Mouse (Mus musculus): ENCODE measurements around the gene Amh.

Gene Amh

DNA sequence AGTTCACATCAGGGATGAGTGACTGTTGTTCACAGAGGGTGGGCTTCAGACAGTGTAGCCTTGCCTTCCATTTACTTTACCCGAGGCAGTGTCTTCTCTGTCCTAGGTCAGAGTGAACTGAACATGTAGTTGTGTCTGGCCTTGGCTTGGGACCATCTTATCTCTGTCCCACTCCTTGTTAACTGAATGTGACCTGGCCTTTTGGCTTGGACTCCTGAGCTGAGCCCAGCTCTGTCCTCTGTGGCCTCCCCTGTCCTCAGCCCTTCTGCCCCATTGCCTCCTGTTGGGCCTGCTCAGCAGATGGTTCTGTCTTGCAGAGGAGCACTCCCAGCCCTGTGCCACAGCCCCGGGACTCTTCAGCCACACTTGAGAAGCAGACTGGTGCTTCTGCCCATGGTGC lies 17.5 kb upstream of the Amh start:
- no peak for DNase-seq

DNA sequence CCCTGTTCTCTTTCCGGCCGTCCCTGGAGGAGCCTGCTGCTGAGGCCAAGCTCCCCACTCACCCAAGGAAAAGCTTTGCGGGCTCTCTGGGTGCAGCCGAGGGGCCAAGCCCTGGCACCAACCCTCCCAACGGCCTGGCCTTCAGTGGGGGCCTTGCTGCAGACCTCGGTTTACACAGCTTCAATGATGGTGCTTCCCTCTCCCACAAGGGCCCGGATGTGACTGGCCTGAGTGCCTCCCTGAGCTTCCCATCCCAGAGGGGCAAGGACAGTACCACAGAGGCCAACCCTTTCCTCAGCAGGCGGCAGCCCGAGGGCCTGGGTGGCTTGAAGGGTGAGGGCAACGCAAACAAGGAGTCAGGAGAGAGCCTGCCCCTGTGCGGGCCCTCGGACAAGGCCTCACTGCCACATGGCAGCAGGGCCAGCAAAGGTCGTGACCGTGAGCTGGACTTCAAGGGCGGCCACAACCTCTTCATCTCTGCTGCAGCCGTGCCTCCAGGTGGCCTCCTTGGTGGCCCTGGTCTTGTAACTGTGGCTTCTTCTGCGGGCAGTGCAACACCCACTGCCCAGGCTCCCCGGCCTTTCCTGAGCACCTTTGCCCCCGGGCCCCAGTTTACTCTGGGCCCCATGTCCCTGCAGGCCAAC lies 14.2 kb upstream of the Amh start:
- DNase-seq, result no peak

DNA sequence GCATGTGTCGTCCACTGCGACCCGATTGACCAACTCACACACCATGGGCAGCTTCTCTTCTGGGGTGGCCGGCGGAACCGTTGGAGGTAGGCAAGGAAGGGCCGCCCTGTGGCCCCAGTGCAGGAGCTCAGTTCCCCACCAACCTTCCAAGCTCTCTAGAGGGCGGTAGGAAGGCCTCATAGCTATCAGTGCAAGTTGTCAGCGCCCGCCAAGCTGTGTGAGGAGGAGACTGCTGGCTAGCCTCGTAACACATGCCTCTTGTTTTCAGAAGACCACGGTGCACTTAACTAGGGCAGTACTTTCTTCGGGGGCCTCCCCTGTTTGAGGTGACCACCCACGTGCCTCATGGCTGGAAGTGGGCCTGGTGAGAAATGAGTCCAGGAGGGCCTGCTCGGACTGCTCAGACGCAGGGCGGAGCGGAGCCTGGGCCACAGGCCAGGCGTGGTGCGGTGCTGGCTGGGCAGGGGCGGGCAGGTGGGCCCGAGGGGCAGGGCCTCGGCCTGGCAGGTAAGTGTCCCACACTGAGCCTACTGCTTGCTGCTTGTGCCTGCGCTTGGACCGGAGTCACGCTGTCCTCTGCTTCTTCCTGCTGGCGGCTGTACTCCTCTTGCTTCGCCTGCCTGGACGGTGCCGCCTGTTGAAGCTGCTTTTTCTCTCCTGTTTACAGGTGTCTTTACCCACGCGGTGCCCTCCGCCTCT lies 13.4 kb upstream of the Amh start:
- DNase-seq, result no peak

DNA sequence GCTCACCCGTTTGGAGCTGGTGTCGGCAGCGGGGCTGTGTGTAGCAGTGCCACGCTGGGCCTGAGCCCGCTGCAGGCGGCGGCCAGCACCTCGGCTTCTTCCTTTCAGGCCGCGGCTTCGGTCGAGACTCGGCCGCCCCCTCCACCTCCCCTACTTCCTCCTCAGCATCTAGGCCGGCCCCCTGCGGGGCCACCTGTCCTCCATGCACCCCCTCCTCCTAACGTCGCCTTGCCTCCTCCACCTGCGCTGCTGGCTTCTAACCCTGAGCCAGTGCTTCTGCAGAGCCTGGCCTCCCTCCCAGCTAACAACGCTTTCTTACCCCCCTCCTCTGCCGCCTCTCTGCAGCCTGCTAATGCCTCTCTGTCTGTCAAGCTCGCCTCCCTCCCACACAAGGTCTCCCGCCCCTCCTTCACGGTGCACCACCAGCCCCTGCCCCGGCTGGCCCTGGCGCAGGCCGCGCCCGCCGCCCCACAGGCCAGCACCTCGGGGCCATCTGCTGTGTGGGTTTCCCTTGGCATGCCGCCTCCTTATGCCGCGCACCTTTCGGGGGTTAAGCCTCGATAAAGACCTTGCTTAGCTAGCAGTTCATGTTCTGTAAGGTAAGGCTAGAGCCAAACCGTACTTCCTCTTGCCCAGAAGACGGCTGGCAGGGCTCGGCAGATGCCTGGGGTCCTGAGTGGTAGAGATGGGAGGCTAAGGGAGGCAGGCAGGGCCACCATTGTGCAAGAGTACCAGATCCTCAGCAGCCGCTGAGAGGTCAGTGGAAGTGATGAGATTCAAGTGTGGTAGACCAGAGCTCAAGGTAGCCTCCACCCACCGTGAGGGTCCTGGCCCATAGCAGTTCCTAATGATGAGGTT lies 12.6 kb upstream of the Amh start:
- DNase-seq, result no peak

DNA sequence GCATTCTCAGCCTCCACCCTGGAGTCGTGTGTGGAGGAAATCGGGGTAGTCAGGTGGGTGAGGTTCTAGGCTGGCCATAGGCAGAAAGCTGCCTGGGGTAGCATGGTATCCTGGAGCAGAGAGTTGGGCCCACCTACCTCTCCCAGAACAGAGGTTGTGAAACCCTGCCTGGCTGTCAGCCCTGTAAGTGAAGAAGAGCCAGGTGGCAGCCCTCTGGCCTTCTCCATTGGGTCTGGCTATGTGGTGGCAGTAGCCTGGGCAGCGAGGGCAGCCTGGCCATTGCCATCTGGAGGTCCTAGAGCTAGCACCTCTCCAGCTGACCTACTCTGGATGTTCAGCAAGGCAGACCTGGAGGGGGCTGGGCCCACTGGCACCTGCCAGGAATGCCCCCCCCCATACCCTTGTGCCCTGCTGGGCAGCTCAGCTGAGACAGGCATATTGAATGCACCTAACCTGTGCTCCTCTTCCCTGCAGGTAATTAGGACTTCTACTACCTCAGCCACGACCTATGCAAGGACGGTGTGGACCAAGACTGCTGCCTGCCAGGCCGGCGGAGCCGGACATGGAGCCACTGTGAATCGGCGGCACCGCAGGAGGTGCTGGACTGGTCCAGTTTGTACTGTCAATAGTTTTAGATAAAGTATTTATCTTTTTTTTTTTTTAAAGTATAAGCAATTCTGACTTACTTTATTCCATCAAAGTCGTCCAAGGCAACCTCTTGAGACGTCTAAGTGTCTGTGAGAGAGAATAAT lies 11.8 kb upstream of the Amh start:
- no peak for DNase-seq

DNA sequence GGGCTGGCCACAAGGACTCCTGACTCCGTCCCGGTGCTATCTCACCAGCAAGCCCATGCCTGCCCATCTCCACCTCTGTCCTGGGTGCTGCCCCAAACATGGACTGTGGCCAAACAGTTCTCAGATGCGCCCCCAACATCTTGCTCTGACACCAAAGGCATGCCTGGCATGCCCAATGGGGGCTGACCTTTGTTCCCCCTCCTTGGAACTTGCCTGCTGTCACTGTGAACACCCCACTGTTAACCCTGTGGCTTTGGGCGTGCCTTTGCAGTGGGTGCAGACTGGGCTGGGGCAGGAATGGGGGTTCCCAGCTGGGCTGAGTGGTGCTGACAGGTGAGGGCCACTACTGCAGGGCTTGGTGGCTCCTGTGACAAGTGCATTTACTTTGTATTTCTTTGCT lies 11.2 kb upstream of the Amh start:
- DNase-seq, result no peak

DNA sequence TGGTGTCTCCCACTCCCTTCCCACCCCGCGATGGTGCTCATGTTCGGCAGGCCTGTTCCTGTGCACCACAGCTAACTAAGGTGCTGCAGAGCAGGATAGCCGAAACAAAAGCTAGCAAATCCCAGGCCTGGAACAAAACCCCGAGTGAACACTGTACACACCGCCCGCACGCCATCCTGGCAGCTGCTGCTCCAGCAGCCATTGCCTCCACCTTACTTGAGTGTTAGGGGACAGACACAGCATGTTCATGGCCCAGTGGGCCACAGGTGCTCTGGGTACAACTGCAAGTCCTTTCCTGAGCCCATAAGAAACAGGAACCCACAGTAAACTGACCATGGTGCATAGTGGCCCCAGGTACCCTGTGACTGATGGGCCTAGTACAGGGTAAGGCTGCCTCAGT lies 10.3 kb upstream of the Amh start:
- no peak for DNase-seq

DNA sequence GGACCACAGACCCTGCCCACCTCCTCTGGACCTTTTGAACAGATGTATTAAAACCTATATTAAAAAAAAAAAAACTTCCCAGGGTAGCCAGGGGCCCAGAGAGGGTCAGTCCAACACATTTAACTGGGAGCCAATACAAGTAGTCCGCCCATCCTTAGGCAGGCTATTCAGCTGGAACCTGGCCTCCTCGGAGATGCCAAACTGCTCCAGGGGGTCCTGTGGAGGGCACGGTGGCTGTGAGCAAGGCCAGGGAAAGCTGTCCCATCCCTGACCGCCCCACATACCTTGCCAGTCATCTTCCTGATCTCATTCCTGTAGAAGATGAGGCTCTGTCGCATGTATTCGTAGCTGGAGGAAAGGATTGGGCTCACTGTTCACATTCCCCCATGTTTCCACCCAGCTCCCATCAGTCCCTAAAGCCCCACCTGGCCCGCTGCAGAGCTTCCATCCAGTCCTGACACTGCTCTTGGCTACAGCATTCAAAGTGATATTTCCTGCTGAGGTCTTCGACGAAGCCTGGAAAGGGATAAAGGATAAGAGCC lies 8.7 kb upstream of the Amh start:
- no peak for DNase-seq

DNA sequence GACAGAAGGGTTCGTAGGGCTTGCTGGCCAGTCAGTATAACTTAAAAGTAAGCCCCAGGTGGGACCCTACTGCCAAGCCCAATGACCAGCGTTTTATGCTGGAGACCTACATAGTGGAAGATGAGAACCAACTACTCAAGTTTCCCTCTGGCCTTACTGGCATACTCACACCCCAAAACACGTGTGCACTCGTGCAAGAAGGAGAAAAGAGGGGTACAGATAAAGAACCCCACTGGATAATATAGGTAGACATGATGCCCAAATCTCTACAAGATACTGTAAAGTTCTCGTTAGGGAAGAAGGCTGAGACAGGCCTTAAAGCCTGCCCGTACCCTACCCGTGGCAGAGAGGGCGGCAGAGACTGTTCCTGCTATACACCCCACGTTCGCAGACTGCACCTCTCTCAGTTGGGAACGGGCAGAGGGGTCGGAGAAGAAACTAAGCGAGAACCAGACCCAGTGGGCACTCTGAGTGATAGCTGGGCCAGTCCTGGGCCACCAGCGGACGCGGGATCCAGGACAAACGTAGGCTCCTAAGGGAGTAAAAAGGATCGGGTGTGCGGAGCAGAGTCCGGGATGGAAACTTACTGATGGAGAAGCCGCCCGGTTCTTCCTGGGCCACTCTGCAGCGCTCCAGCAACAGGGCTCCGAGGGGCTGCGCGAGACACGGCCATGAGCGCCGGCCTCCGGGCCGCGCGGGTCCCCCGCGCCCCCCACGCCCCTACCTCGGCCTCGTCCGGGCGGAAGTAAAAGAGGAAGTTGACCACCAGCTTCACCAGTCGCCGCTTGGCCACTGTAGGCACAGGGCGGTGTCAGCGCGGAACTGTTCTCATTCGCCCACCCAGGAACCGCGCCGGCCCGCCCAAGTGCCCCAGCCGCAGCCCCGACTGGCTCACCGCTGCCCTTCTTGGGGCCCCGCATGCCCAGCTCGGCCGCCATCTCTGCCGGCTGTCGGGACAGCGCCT lies 7.6 kb upstream of the Amh start:
- DNase-seq, result no peak

DNA sequence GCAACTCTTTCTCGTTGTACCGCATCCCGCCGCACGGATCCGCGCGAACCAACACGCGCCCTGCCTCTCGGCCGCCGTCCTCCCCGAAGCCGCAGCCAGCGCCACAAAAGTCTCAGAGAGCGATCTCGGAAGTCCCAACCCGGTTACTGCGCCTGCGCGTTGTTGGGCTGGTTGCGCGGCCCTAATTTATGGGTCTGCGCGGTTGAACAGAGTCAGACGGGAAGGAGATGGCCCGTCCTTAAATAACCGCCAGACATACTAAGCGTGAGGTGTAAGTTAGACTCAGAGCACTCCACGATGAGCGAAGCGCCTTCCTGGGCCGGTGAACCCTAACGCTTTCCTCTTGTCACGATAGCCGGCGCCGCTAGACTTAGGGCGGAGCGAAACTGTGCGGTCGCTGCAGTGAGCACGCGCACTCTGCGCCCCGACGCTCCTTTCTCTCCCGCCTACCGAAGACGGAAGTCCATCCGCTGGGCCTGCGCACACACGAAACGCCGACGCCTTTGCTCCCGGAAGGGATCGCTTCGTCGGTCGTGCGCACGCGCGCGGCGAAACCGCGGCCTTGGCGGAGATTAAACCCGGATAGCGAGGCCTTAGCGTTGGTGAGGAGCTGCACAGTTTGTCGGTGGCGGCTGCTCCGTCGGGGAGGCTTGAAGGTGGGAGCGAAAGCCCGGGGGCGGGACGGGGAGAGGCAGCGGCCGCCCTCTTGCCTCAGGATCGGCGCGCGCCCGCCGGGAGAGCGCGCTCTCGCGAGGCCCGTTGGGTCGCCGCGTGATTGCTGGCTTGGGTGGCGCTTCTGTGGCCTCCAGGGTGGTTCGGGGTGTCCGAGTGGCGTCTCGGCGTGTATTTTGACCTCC lies 6.7 kb upstream of the Amh start, which contains the start of the genes Sf3a2 and Plekhj1:
Sf3a2 (plus strand) TSS at position 49 of the 857 bp plus-strand sequence.
Plekhj1 (minus strand) TSS at position 477 of the 857 bp plus-strand sequence.
- DNase-seq, result peak; percentile 96

DNA sequence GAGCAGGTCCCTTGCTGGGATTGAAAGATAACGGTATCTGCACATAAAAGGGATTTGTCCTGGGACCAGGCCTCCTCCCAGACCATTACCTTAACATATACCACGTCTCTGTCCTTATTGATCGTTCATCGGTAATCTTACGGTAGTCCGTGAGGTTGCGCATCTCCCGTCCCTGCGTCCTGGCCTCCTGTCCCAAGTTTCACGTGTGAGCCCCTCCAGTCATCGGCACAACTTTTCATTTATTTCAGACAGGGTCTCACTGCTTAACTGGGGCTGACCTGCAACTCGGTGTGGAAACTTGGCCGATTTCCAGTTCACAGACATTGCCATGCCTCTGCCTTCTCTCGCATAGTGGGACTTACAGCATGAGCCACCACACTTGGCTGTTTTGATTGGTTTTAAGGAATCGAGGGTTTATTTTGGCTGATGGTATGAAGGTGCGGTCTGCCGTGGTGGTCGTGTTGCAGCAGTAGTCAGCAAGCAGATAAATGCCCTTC lies 5.9 kb upstream of the Amh start:
- DNase-seq, result no peak

DNA sequence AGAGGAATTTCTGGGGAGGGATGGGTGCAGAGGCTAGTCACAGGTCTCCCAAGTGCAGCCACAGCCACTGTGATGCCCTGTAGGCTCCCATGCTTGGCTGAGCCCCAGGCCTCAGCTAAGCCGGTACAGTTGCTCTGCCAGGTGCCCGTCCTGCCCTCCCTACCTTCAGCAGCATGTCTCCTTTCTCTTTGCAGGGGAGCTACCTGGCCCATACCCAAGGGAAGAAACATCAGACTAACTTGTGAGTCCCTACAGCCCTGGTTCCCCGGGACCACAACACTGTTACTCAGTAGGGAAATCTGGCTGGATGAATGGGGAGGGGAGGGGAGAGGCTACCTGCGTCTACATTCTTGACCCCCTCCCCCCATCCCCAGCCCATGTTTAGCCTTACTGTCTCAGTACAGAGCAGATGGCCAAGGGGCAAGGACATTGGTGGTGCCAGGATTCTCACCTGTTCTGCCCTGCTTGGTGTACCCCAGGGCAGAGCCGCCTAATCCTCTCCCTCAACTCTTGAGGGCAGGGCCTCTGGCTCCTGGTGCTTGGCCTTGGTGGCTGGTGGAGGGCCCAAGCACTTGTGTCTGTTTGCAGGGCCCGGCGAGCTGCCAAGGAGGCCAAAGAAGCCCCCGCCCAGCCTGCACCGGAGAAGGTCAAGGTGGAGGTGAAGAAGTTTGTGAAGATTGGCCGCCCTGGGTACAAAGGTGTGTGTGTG lies 2.7 kb upstream of the Amh start:
- DNase-seq, result no peak

DNA sequence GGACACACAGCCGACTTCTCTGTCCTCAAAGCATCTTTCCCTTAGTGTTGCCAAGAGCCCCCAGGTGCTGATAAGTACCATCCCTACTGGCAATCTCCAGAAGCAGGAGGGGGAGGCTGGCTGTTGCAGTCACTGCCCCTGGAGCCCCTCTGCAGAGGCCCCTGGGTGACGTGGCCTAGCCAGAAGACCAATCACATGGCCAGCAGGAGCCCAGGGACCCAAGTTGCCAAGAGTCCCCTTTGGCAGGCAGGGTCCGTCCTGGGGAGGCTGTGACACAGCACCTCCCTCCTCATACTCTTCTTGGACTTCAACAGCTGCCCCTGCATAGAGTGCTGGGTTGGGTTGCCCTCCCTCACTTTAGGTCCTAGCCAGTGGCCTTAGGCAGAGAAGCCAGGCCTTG lies 2.0 kb upstream of the Amh start:
- no peak for DNase-seq

DNA sequence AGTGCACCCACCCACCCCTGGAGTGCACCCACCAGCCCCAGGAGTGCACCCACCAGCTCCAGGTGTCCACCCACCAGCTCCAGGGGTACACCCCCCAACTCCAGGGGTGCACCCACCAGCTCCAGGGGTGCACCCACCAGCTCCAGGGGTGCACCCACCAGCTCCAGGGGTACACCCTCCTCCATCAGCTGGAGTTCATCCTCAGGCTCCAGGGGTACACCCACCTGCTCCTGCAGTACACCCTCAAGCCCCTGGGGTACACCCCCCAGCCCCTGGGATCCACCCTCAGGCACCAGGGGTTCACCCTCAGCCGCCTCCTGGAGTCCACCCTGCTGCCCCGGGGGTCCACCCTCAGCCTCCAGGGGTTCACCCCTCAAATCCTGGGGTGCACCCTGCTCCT lies 703 bp upstream of the Amh start:
- DNase-seq, result no peak

DNA sequence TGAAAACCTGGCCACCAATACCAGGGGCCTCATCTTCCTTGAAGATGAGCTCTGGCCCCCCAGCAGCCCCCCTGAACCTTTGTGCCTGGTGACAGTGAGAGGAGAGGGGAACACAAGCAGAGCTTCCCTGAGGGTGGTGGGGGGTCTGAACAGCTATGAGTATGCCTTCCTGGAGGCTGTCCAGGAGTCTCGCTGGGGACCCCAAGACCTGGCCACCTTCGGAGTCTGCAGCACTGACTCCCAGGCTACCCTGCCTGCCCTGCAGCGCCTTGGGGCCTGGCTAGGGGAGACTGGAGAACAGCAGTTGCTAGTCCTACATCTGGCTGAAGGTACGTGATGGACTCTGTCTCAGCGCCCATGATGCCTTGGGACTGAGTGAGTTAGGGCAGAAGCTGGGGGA lies 279 bp downstream of the Amh start:
- no peak for DNase-seq

DNA sequence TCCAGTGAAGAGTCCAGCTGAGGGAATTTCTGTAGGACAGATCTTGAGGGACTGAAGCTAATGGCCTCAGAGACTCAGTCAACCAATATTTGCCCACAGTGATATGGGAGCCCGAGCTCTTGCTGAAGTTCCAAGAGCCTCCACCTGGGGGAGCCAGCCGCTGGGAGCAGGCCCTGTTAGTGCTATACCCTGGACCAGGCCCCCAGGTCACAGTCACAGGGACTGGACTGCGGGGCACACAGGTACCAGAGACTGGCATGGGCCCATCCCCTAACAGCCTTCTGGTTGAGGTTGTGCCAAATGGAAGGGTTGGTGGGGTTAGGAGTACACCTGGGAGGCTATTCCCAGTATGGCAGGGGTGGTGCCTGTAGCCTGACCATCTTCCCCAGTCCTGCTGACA lies 882 bp downstream of the Amh start:
- peak; percentile 85 for DNase-seq

DNA sequence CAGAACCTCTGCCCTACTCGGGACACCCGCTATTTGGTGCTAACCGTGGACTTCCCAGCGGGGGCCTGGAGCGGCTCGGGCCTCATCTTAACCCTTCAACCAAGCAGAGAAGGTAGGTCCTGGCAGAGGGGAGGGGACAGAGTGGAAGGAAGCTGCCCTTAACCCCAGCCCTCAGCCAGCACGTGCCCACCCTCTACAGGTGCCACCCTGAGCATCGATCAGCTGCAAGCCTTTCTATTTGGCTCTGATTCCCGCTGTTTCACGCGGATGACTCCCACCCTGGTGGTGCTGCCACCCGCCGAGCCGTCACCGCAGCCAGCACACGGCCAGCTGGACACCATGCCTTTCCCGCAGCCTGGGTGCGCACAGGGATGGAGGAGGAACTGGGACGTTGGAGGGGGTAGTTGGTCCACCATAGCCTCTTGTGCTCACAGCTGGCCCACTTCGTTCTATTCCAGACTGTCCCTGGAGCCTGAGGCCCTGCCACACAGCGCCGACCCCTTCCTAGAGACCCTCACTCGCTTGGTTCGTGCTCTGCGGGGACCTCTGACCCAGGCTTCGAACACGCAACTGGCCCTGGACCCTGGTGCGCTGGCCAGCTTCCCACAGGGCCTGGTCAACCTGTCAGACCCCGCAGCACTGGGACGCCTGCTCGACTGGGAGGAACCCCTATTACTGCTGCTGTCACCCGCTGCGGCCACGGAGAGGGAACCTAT lies 1.5 kb downstream of the Amh start:
- DNase-seq, result no peak

DNA sequence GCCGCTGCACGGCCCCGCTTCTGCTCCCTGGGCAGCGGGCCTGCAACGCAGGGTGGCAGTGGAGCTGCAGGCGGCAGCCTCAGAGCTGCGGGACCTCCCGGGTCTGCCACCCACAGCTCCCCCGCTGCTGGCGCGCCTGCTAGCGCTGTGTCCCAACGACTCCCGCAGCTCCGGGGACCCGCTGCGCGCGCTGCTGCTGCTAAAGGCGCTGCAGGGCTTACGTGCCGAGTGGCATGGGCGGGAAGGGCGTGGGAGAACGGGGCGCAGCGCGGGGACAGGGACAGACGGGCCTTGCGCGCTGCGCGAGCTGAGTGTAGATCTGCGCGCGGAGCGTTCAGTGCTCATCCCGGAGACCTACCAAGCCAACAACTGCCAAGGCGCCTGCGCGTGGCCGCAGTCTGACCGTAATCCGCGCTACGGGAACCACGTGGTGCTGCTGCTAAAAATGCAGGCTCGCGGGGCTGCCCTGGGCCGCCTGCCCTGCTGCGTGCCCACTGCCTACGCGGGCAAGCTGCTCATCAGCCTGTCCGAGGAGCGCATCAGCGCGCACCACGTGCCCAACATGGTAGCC lies 2.1 kb downstream of the Amh start:
- DNase-seq, result peak; percentile 66
